Mouse (Mus musculus): ENCODE measurements around the gene Myof. TPM values are rescaled to one million over a fixed set of nuclear protein-coding genes. Genes with fewer than 3 reads are reported as not detected.

The Myof gene
- polyA plus RNA-seq, 1 experiment from 2014 or later = 15.9 TPM

- Histone ChIP-seq H3K9ac (no peak overlapping the region), H3K4me3 (replicated peaks) (no peak overlapping the region), H3K27ac (no peak overlapping the region), H3K36me3 (peaks cover 17% of the 10 kb centered on the region), H3K27me3 (replicated peaks) (no peaks in the 10 kb centered on the region), H3K4me2 (no peak overlapping the region), H3K4me1 (no peaks in the 10 kb centered on the region), H3K9me3 (no peaks in the 10 kb centered on the region)
- whole genome bisulfite sequencing = 93% methylated on average over 1 of the region's 1 CpGs
- ATAC-seq (ENCODE audit: insufficient read depth, low FRiP score, low read depth) = no peak
Measured at GRCm38 (mm10) chr19:38064051-38064450, 20.7 kb upstream of the Myof start.

- H3K36me3 ChIP-seq = peaks cover 15% of the 10 kb centered on the region
- H3K4me2 ChIP-seq = no peak overlapping the region
- 79% methylated on average over 3 of the region's 3 CpGs for WGBS
- H3K27me3 ChIP-seq (replicated peaks) = no peaks in the 10 kb centered on the region
- no peaks in the 10 kb centered on the region for H3K9me3 ChIP-seq
- H3K27ac ChIP-seq = no peak overlapping the region
- no peak for ATAC-seq (ENCODE audit: insufficient read depth, low FRiP score, low read depth)
- H3K9ac ChIP-seq = no peak overlapping the region
- no peak overlapping the region for H3K4me3 ChIP-seq (replicated peaks)
- no peaks in the 10 kb centered on the region for H3K4me1 ChIP-seq
Measured at GRCm38 (mm10) chr19:38063201-38063600, 19.8 kb upstream of the Myof start.

GRCm38 (mm10) chr19:38056931-38057330, 13.6 kb upstream of the Myof start:
- H3K4me3 ChIP-seq (replicated peaks) = no peak overlapping the region
- peaks cover 10% of the 10 kb centered on the region for H3K36me3 ChIP-seq
- no peaks in the 10 kb centered on the region for H3K27me3 ChIP-seq (replicated peaks)
- H3K4me2 ChIP-seq = no peak overlapping the region
- peaks cover 10% of the 10 kb centered on the region; the same call in 1 of the 2 replicates for H3K4me1 ChIP-seq
- no peak overlapping the region for H3K27ac ChIP-seq
- WGBS = 87% methylated on average over 8 of the region's 8 CpGs
- no peak for ATAC-seq (ENCODE audit: insufficient read depth, low FRiP score, low read depth)
- no peak overlapping the region for H3K9ac ChIP-seq
- H3K9me3 ChIP-seq = no peaks in the 10 kb centered on the region

- peak overlapping the region; percentile 82 for H3K4me3 ChIP-seq (replicated peaks)
- H3K9me3 ChIP-seq = no peaks in the 10 kb centered on the region
- H3K27ac ChIP-seq = no peak overlapping the region
- peaks cover 10% of the 10 kb centered on the region; the same call in 1 of the 2 replicates for H3K4me1 ChIP-seq
- peak overlapping the region; percentile 69 for H3K4me2 ChIP-seq
- ATAC-seq (ENCODE audit: insufficient read depth, low FRiP score, low read depth) = no peak
- WGBS = 45% methylated on average over 3 of the region's 3 CpGs
- no peak overlapping the region for H3K9ac ChIP-seq
- no peaks in the 10 kb centered on the region for H3K27me3 ChIP-seq (replicated peaks)
- peaks cover 10% of the 10 kb centered on the region for H3K36me3 ChIP-seq
Measured at GRCm38 (mm10) chr19:38056276-38056675, 12.9 kb upstream of the Myof start.

- H3K9ac ChIP-seq = no peak overlapping the region
- no peak for ATAC-seq (ENCODE audit: insufficient read depth, low FRiP score, low read depth)
- 10% methylated on average over 6 of the region's 6 CpGs for WGBS
Measured at GRCm38 (mm10) chr19:38055798-38056197, 12.4 kb upstream of the Myof start.

GRCm38 (mm10) chr19:38054720-38055192, 11.4 kb upstream of the Myof start, which contains the start of gene Cep55:
Cep55 (plus strand) TSS chr19:38055011.
- Histone ChIP-seq H3K4me1 (peaks cover 10% of the 10 kb centered on the region; the same call in 1 of the 2 replicates), H3K27ac (peak within 1 kb of the TSS; percentile 59), H3K36me3 (no peaks in the 10 kb centered on the region), H3K4me2 (peak within 1 kb of the TSS; percentile 73), H3K4me3 (replicated peaks) (peak within 1 kb of the TSS; percentile 82), H3K9ac (peak within 1 kb of the TSS; percentile 51; the same call in 1 of the 2 replicates), H3K9me3 (no peaks in the 10 kb centered on the region), H3K27me3 (replicated peaks) (no peaks in the 10 kb centered on the region)
- WGBS = under 1% methylated on average over 36 of the region's 36 CpGs
- peak; percentile 93 for ATAC-seq (ENCODE audit: insufficient read depth, low FRiP score, low read depth)

More at GRCm38 (mm10) chr19:38055798-38056197, 12.4 kb upstream of the Myof start:
- Histone ChIP-seq H3K4me1 (peaks cover 10% of the 10 kb centered on the region; the same call in 1 of the 2 replicates), H3K9me3 (no peaks in the 10 kb centered on the region), H3K36me3 (peaks cover 5% of the 10 kb centered on the region; the same call in 1 of the 2 replicates), H3K4me2 (peak overlapping the region; percentile 69), H3K27ac (no peak overlapping the region), H3K4me3 (replicated peaks) (peak overlapping the region; percentile 82), H3K27me3 (replicated peaks) (no peaks in the 10 kb centered on the region)

GRCm38 (mm10) chr19:38054149-38054719, 10.9 kb upstream of the Myof start:
- H3K36me3 ChIP-seq = no peaks in the 10 kb centered on the region
- no peaks in the 10 kb centered on the region for H3K9me3 ChIP-seq
- peak overlapping the region; percentile 82 for H3K4me3 ChIP-seq (replicated peaks)
- ATAC-seq (ENCODE audit: insufficient read depth, low FRiP score, low read depth) = peak; percentile 86
- H3K4me2 ChIP-seq = peak overlapping the region; percentile 73
- peaks cover 10% of the 10 kb centered on the region; the same call in 1 of the 2 replicates for H3K4me1 ChIP-seq
- H3K27ac ChIP-seq = peak overlapping the region; percentile 55
- no peaks in the 10 kb centered on the region for H3K27me3 ChIP-seq (replicated peaks)
- under 1% methylated on average over 23 of the region's 23 CpGs for WGBS
- no peak overlapping the region for H3K9ac ChIP-seq

- H3K27ac ChIP-seq = peak overlapping the region; percentile 55
- H3K9ac ChIP-seq = no peak overlapping the region
- peak overlapping the region; percentile 73 for H3K4me2 ChIP-seq
- H3K36me3 ChIP-seq = no peaks in the 10 kb centered on the region
- no peak for ATAC-seq (ENCODE audit: insufficient read depth, low FRiP score, low read depth)
- no peaks in the 10 kb centered on the region for H3K9me3 ChIP-seq
- WGBS = 25% methylated on average over 8 of the region's 8 CpGs
- peak overlapping the region; percentile 82 for H3K4me3 ChIP-seq (replicated peaks)
- H3K27me3 ChIP-seq (replicated peaks) = no peaks in the 10 kb centered on the region
- peaks cover 10% of the 10 kb centered on the region; the same call in 1 of the 2 replicates for H3K4me1 ChIP-seq
Measured at GRCm38 (mm10) chr19:38053227-38054041, 10.1 kb upstream of the Myof start.

- H3K9me3 ChIP-seq = no peaks in the 10 kb centered on the region
- no peak overlapping the region for H3K4me2 ChIP-seq
- WGBS = 92% methylated on average over 1 of the region's 1 CpGs
- no peaks in the 10 kb centered on the region for H3K36me3 ChIP-seq
- H3K4me1 ChIP-seq = peaks cover 5% of the 10 kb centered on the region; the same call in 1 of the 2 replicates
- H3K27ac ChIP-seq = no peak overlapping the region
- no peak for ATAC-seq (ENCODE audit: insufficient read depth, low FRiP score, low read depth)
- H3K9ac ChIP-seq = no peak overlapping the region
- H3K27me3 ChIP-seq (replicated peaks) = no peaks in the 10 kb centered on the region; the same call in 1 of the 2 replicates
- H3K4me3 ChIP-seq (replicated peaks) = no peak overlapping the region
Measured at GRCm38 (mm10) chr19:38049686-38050085, 6.3 kb upstream of the Myof start.

GRCm38 (mm10) chr19:38045198-38045597, 1.8 kb upstream of the Myof start:
- Histone ChIP-seq H3K36me3 (no peaks in the 10 kb centered on the region), H3K4me3 (replicated peaks) (no peak overlapping the region), H3K4me1 (peaks cover 5% of the 10 kb centered on the region), H3K9ac (no peak overlapping the region), H3K27me3 (replicated peaks) (no peaks in the 10 kb centered on the region; the same call in 1 of the 2 replicates), H3K4me2 (no peak overlapping the region), H3K9me3 (no peaks in the 10 kb centered on the region), H3K27ac (no peak overlapping the region)
- WGBS = 83% methylated on average over 3 of the region's 3 CpGs
- no peak for ATAC-seq (ENCODE audit: insufficient read depth, low FRiP score, low read depth)

- Histone ChIP-seq H3K36me3 (no peaks in the 10 kb centered on the region), H3K9me3 (no peaks in the 10 kb centered on the region), H3K4me2 (peak overlapping the region; percentile 83), H3K27me3 (replicated peaks) (no peaks in the 10 kb centered on the region; the same call in 1 of the 2 replicates), H3K4me3 (replicated peaks) (peak overlapping the region; percentile 49), H3K4me1 (peaks cover 5% of the 10 kb centered on the region), H3K9ac (peak overlapping the region; percentile 25; the same call in 1 of the 2 replicates), H3K27ac (peak overlapping the region; percentile 84; the same call in 1 of the 2 replicates)
- ATAC-seq (ENCODE audit: insufficient read depth, low FRiP score, low read depth) = no peak; the same call in 1 of the 2 replicates
- WGBS = 11% methylated on average over 5 of the region's 5 CpGs
Measured at GRCm38 (mm10) chr19:38042261-38042722, 1.1 kb downstream of the Myof start.

All from stomach, embryonic 15.5 days (tissue).